Mouse (Mus musculus) brain, embryonic 14.5 days (tissue): ENCODE data around the gene Hist2h2ab.

Experiments
- CTCF ChIP-seq: fragments of 200-500 bp; IDR thresholded peaks from 2 replicates; pipeline ENCODE4 v1.5.1; 2012; ENCODE audit warnings: inconsistent platforms, mild to moderate bottlenecking, moderate library complexity, borderline replicate concordance; ENCODE audit not compliant: insufficient read depth, insufficient read length; ENCODE audit errors: extremely low read depth
- POLR2A ChIP-seq: fragments of 200-500 bp; IDR thresholded peaks from 2 replicates; pipeline ENCODE4 v1.6.1; 2012; ENCODE audit warnings: mild to moderate bottlenecking, inconsistent platforms, borderline replicate concordance; ENCODE audit not compliant: poor library complexity, insufficient read depth, insufficient read length, severe bottlenecking; ENCODE audit errors: extremely low read depth

GRCm38 (mm10) chr3:96250890-96251289, 31.2 kb downstream of the Hist2h2ab start:
- no peak for TF ChIP-seq POLR2A
- TF ChIP-seq CTCF = no peak
